19 mouse cellular contexts compared by ENCODE assay signal in the genomic region with DNA sequence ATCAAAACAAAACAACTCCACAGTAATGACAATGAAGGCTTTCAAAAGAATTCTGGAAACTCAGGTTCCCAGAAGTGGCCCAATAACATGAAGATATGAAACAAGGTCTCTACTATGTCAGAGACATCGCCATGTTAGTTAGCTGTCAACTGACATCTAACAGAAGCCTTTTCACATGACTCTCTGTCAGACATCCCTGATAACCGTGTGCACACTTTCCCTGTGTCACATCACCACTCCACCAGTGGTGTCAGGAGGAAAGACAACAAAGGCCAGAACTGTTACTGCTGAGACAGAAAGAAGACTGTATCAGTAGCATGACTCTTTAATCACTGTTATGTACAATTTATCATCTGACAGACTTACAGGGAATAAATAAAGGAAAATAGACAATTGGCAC. TPM values are rescaled to one million over a fixed set of nuclear protein-coding genes. Genes with fewer than 3 reads are reported as not detected.
"Had no signal": no experiment of that assay in that cellular context is flagged by ENCODE, and none has a peak within 500 bp of the region (broad histone marks: within the 10 kb centered on the region; RNA-seq: fewer than 3 reads in every experiment).

No protein-coding gene starts in this region.

- H3K4me3 ChIP-seq: left cerebral cortex, adult 2 months; liver, embryonic 13.5 days had no signal

- H3K27ac ChIP-seq: left cerebral cortex, adult 2 months; liver, embryonic 13.5 days had no signal

- H3K9me3 ChIP-seq: liver, embryonic 13.5 days had no signal

- H3K36me3 ChIP-seq: liver, embryonic 13.5 days had no signal

- H3K9ac ChIP-seq: liver, embryonic 13.5 days had no signal

- H3K4me2 ChIP-seq: liver, embryonic 13.5 days; midbrain, embryonic 11.5 days had no signal

- DNase-seq: kidney, postnatal 10 days; kidney, postnatal 36 days; layer of hippocampus, postnatal 36 days; liver, embryonic 13.5 days; lung, adult 2 months; lung, postnatal 14 days; lung, postnatal 4 days; midbrain, embryonic 14.5 days; thymus, adult 18-20 months; thymus, postnatal 36 days had no signal

- H3K27me3 ChIP-seq: liver, embryonic 13.5 days had no signal

RNA-seq across cellular contexts. Expression of a gene that starts 43.5 kb away (rescaled TPM):
- total RNA-seq: liver, adult 2 months; megakaryocyte progenitor cell, adult 5-6 weeks; megakaryocyte-erythroid progenitor cell, adult 5-6 weeks had no signal
- polyA plus RNA-seq: limb, embryonic 11.5 days; liver, adult 2 months; liver, embryonic 13.5 days; liver, embryonic 16.5 days; small intestine, adult 2 months; spleen, adult 2 months had no signal
